19 mouse cellular contexts compared by ENCODE assay signal in genomic region chr1:154730411-154730961, GRCm38 (mm10).
DNase-seq lines count a peak whose midpoint lies in the region; ATAC-seq and TF ChIP-seq lines count a peak whose summit lies in the region.
"Had no signal": no experiment of that assay in that cellular context is flagged by ENCODE, and none has a peak within 500 bp of the region (broad histone marks: within the 10 kb centered on the region; RNA-seq: fewer than 3 reads in every experiment).

No protein-coding gene starts in this region.

- H3K4me2 ChIP-seq in forebrain, embryonic 13.5 days, result no peak overlapping the region
- no peak overlapping the region for H3K4me2 ChIP-seq in forebrain, embryonic 12.5 days
- H3K4me2 ChIP-seq in midbrain, postnatal 0 days (ENCODE audit: low read depth, low read length, poor library complexity, severe bottlenecking), result no peak overlapping the region
- H3K4me2 ChIP-seq in midbrain, embryonic 16.5 days (ENCODE audit: low read length), result no peak overlapping the region
- H3K4me2 ChIP-seq: embryonic facial prominence, embryonic 12.5 days; heart, embryonic 12.5 days; hindbrain, embryonic 15.5 days had no signal

- DNase-seq in heart, adult 11 months, result peak; percentile 44
- no peak for DNase-seq in heart, postnatal 4 days
- DNase-seq in midbrain, postnatal 0 days (ENCODE audit: low spot score), result peak; percentile 21
- peak; percentile 80 for DNase-seq in brain, embryonic 14.5 days (ENCODE audit: low read depth)
- DNase-seq in ovary, postnatal 36 days (ENCODE audit: low spot score), result no peak
- DNase-seq: adrenal gland, postnatal 14 days; cerebellum, adult 11 months; cerebellum, adult 8-10 months; gastrocnemius, postnatal 14 days had no signal

- no peaks in the 10 kb centered on the region for H3K9me3 ChIP-seq in forebrain, embryonic 13.5 days (replicated peaks)
- H3K9me3 ChIP-seq in forebrain, embryonic 12.5 days, result no peaks in the 10 kb centered on the region
- no peaks in the 10 kb centered on the region for H3K9me3 ChIP-seq in midbrain, postnatal 0 days (ENCODE audit: low read length)
- H3K9me3 ChIP-seq in midbrain, embryonic 16.5 days (replicated peaks; ENCODE audit: control insufficient read depth, low read length, poor library complexity, severe bottlenecking), result no peaks in the 10 kb centered on the region
- H3K9me3 ChIP-seq: embryonic facial prominence, embryonic 12.5 days; heart, embryonic 12.5 days; hindbrain, embryonic 15.5 days had no signal

- no peak overlapping the region for H3K27ac ChIP-seq in forebrain, embryonic 13.5 days
- no peak overlapping the region for H3K27ac ChIP-seq in forebrain, embryonic 12.5 days
- no peak overlapping the region for H3K27ac ChIP-seq in midbrain, postnatal 0 days (ENCODE audit: low read depth, low read length)
- no peak overlapping the region for H3K27ac ChIP-seq in midbrain, embryonic 16.5 days (ENCODE audit: low read length)
- H3K27ac ChIP-seq: embryonic facial prominence, embryonic 12.5 days; hindbrain, embryonic 15.5 days had no signal

- peak; percentile 19; the same call in 1 of the 2 replicates for ATAC-seq in forebrain, embryonic 13.5 days
- ATAC-seq in forebrain, embryonic 12.5 days (ENCODE audit: low FRiP score), result no peak
- no peak for ATAC-seq in midbrain, postnatal 0 days (ENCODE audit: low FRiP score)
- no peak for ATAC-seq in midbrain, embryonic 16.5 days
- ATAC-seq: activated CD4-positive, CD25-positive, alpha-beta regulatory T cell, adult 4 months; intestine, embryonic 16.5 days; Patski had no signal

- peaks cover 23% of the 10 kb centered on the region for H3K27me3 ChIP-seq in forebrain, embryonic 13.5 days
- H3K27me3 ChIP-seq in forebrain, embryonic 12.5 days, result peaks cover 41% of the 10 kb centered on the region
- H3K27me3 ChIP-seq in midbrain, postnatal 0 days (ENCODE audit: insufficient read depth, low read length), result no peaks in the 10 kb centered on the region
- peaks cover 6% of the 10 kb centered on the region for H3K27me3 ChIP-seq in midbrain, embryonic 16.5 days (ENCODE audit: control insufficient read depth, insufficient read depth, low read depth, low read length)
- H3K27me3 ChIP-seq: CH12.LX had no signal

- H3K4me1 ChIP-seq in forebrain, embryonic 13.5 days, result peaks cover 23% of the 10 kb centered on the region
- H3K4me1 ChIP-seq in forebrain, embryonic 12.5 days, result peaks cover 13% of the 10 kb centered on the region
- H3K4me1 ChIP-seq in midbrain, postnatal 0 days (ENCODE audit: insufficient read depth, low read length), result peaks cover 6% of the 10 kb centered on the region; the same call in 1 of the 2 replicates
- 0 out of 2 replicates have a peak, but pooled peaks cover 3% of the 10 kb centered on the region for H3K4me1 ChIP-seq in midbrain, embryonic 16.5 days (ENCODE audit: control insufficient read depth, insufficient read depth, low read length)

- no peak overlapping the region for H3K4me3 ChIP-seq in forebrain, embryonic 13.5 days
- H3K4me3 ChIP-seq in forebrain, embryonic 12.5 days (replicated peaks), result no peak overlapping the region
- no peak overlapping the region for H3K4me3 ChIP-seq in midbrain, postnatal 0 days (ENCODE audit: low read depth, low read length)
- no peak overlapping the region for H3K4me3 ChIP-seq in midbrain, embryonic 16.5 days (ENCODE audit: low read depth, low read length)
- H3K4me3 ChIP-seq: embryonic facial prominence, embryonic 12.5 days; heart, embryonic 12.5 days; hindbrain, embryonic 15.5 days had no signal

- H3K36me3 ChIP-seq in forebrain, embryonic 13.5 days (ENCODE audit: poor library complexity, severe bottlenecking), result no peaks in the 10 kb centered on the region
- H3K36me3 ChIP-seq in forebrain, embryonic 12.5 days (replicated peaks), result no peaks in the 10 kb centered on the region
- H3K36me3 ChIP-seq in midbrain, postnatal 0 days (ENCODE audit: insufficient read depth, low read length), result no peaks in the 10 kb centered on the region
- H3K36me3 ChIP-seq in midbrain, embryonic 16.5 days (ENCODE audit: control insufficient read depth, insufficient read depth, low read length), result no peaks in the 10 kb centered on the region
- H3K36me3 ChIP-seq: embryonic facial prominence, embryonic 12.5 days; heart, embryonic 12.5 days; hindbrain, embryonic 15.5 days had no signal

- no peak for TF ChIP-seq POLR2A in brain, embryonic 14.5 days (IDR thresholded peaks at IDR 0.05; ENCODE audit: borderline replicate concordance, extremely low read depth, insufficient read depth, insufficient read length, poor library complexity, severe bottlenecking)

- no peak overlapping the region for H3K9ac ChIP-seq in forebrain, embryonic 13.5 days
- no peak overlapping the region for H3K9ac ChIP-seq in forebrain, embryonic 12.5 days
- no peak overlapping the region for H3K9ac ChIP-seq in midbrain, postnatal 0 days (replicated peaks; ENCODE audit: low read length, poor library complexity, severe bottlenecking)
- H3K9ac ChIP-seq in midbrain, embryonic 16.5 days (ENCODE audit: low read depth, low read length), result no peak overlapping the region
- H3K9ac ChIP-seq: embryonic facial prominence, embryonic 12.5 days; heart, embryonic 12.5 days; hindbrain, embryonic 15.5 days had no signal

- no peak for TF ChIP-seq CTCF in midbrain, postnatal 0 days (IDR thresholded peaks at IDR 0.05)
- TF ChIP-seq CTCF in brain, embryonic 14.5 days (IDR thresholded peaks at IDR 0.05; ENCODE audit: borderline replicate concordance, extremely low read depth, insufficient read depth, insufficient read length), result no peak

- WGBS in forebrain, embryonic 13.5 days, result 37% methylated on average over 7 of the region's 7 CpGs
- 50% methylated on average over 7 of the region's 7 CpGs for WGBS in forebrain, embryonic 12.5 days
- 57% methylated on average over 7 of the region's 7 CpGs for WGBS in midbrain, postnatal 0 days
- 56% methylated on average over 7 of the region's 7 CpGs for WGBS in midbrain, embryonic 16.5 days

Comparison
In these comparisons a context has a peak if more than half of its experiments do, and no peak if none do; other contexts are left out.
1. DNase-seq: peak in heart, adult 11 months (single experiment), midbrain, postnatal 0 days (single experiment) and brain, embryonic 14.5 days (single experiment); none in heart, postnatal 4 days (single experiment) and ovary, postnatal 36 days (single experiment).